Mouse (Mus musculus): Measurements from ENCODE around the gene Esx1. TPM values are rescaled to one million over a fixed set of nuclear protein-coding genes. Genes with fewer than 3 reads are reported as not detected.

Esx1 gene
- polyA plus RNA-seq, 1 experiment from 2014 or later, result not detected

Other genes with a start within 250 kb of the Esx1 start
- not detected in 2 replicates for gene H2bfm, start 194.8 kb downstream of the Esx1 start, polyA plus RNA-seq (2015; fragmentation: Nextera tagmentation; extraction: Ambion mirVana)
- 7.2 and 7.7 TPM in 2 replicates for gene Tmsb15b2, start 146.6 kb downstream of the Esx1 start, polyA plus RNA-seq (2015; fragmentation: Nextera tagmentation; extraction: Ambion mirVana)
- gene Tmsb15l, start 145.2 kb downstream of the Esx1 start, polyA plus RNA-seq (2015; fragmentation: Nextera tagmentation; extraction: Ambion mirVana), result 0.77 and 0.98 TPM in 2 replicates
- 5.5 and 5.7 TPM in 2 replicates for gene Tmsb15b1, start 145.2 kb downstream of the Esx1 start, polyA plus RNA-seq (2015; fragmentation: Nextera tagmentation; extraction: Ambion mirVana)
- 0.07 and 0.19 TPM in 2 replicates for gene Zcchc18, start 128.9 kb downstream of the Esx1 start, polyA plus RNA-seq (2015; fragmentation: Nextera tagmentation; extraction: Ambion mirVana)
- gene Slc25a53, start 83.8 kb downstream of the Esx1 start, polyA plus RNA-seq (2015; fragmentation: Nextera tagmentation; extraction: Ambion mirVana), result 2.1 and 2.2 TPM in 2 replicates
- 0.90 TPM in 2 replicates for gene Fam199x, start 72.5 kb downstream of the Esx1 start, polyA plus RNA-seq (2015; fragmentation: Nextera tagmentation; extraction: Ambion mirVana)

Measured in liver, embryonic 16.5 days (tissue).